Mouse (Mus musculus): Measurements from ENCODE around the gene Fgf5.

The Fgf5 gene

DNA sequence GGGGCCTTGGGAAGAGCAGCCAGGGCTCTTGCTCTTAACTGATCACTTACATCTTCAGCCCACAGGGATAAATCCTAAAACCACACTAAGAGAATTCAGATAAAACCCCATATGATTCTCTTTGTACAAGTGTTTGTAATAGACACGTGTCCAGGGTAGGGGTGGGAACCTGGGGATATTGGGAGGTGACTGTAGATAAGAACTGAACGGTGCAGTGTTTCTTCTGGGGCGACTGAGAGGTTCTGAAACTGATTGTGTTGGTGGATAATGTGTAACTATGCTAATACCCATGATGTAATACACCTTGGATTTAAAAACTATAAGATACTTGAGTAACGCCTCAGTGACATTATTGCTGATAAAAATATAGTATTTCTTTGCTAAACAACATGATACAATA, 51.7 kb downstream of the Fgf5 start:
- DNase-seq (ENCODE audit: low spot score) = no peak

DNA sequence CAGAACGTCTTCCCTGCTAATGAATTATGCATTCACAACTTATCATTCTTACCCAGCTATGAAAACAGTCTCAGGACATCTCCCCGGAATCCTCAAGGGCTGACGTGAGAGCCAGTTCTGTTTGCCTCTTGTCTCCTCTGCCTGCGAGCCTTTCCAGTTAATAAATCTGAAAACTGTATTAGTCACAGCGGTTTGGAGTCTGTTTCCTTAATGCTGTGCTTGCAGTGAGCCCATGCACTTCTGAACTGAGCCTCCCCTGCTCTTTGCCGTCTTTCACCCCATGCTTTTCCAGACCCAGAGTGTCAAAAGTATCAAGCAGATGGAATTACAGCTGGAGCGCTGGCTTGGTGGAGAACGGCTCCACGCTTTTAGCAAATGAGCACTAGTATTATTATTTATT, 52.5 kb downstream of the Fgf5 start:
- no peak for DNase-seq (ENCODE audit: low spot score)

DNA sequence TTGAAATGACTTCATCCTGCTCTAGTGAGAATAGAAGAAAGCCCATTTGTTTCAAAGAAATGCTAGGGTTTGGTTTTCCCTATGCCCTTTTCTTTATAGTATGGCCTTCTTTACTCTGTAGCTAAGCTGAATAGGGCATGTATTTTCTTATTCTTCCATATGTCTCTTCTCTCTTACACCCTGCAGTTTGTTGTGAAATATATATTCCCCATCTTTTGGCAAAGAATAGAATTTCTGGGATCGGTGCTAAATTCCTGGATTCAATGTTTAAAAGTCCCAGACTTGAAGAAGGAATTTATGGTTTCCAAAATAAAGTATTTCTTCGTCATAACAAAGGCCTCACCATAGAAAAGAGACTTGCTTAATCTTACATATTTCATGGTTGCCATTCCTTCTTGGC, 72.6 kb downstream of the Fgf5 start:
- DNase-seq (ENCODE audit: low spot score) = no peak

All from ovary, postnatal 36 days (tissue).